Mouse (Mus musculus) kidney, adult 8-10 months (tissue): ENCODE measurements around the gene Arhgap29.

Source experiments
- DNase-seq, 2 experiments: peaks; one replicate each; pipeline ENCODE4 v3.0.0; 2022

The Arhgap29 gene

GRCm38 (mm10) chr3:122018421-122018820, 66.1 kb downstream of the Arhgap29 start:
- no peak for DNase-seq

- peak; percentile 36 to 39 for DNase-seq
These were observed 66.8 kb downstream of the Arhgap29 start for GRCm38 (mm10) chr3:122019159-122019558.

- DNase-seq: no peak
These were observed 68.8 kb downstream of the Arhgap29 start for GRCm38 (mm10) chr3:122021029-122021652.

GRCm38 (mm10) chr3:122022355-122022754, 70.0 kb downstream of the Arhgap29 start:
- no peak for DNase-seq

GRCm38 (mm10) chr3:122026676-122027075, 74.3 kb downstream of the Arhgap29 start:
- peak; percentile 29 to 52 for DNase-seq

- no peak for DNase-seq
These were observed 75.4 kb downstream of the Arhgap29 start for GRCm38 (mm10) chr3:122027776-122028175.

- DNase-seq: peak in 1 of 2 experiments; percentile 39
These were observed 81.0 kb downstream of the Arhgap29 start for GRCm38 (mm10) chr3:122033248-122033837.

- DNase-seq: peak; percentile 20 to 53
These were observed 81.9 kb downstream of the Arhgap29 start for GRCm38 (mm10) chr3:122034240-122034639.

- no peak for DNase-seq
These were observed 82.8 kb downstream of the Arhgap29 start for GRCm38 (mm10) chr3:122035092-122035491.

GRCm38 (mm10) chr3:122040522-122040921, 88.2 kb downstream of the Arhgap29 start:
- no peak for DNase-seq

GRCm38 (mm10) chr3:122043102-122043501, 90.8 kb downstream of the Arhgap29 start:
- DNase-seq: no peak

- no peak for DNase-seq
These were observed 91.6 kb downstream of the Arhgap29 start, which contains the start of gene Abca4 for GRCm38 (mm10) chr3:122043799-122044547. TSS of gene Abca4 (plus strand) at chr3:122044443.

- DNase-seq: peak in 1 of 2 experiments; percentile 52
These were observed 93.9 kb downstream of the Arhgap29 start for GRCm38 (mm10) chr3:122046187-122046620.

- peak; percentile 63 to 67 for DNase-seq
These were observed 95.1 kb downstream of the Arhgap29 start for GRCm38 (mm10) chr3:122047402-122047801.

- peak; percentile 72 to 76 for DNase-seq
These were observed 95.8 kb downstream of the Arhgap29 start for GRCm38 (mm10) chr3:122047921-122048861.

GRCm38 (mm10) chr3:122049158-122049557, 96.8 kb downstream of the Arhgap29 start:
- DNase-seq: no peak

GRCm38 (mm10) chr3:122058439-122059198, 106.3 kb downstream of the Arhgap29 start:
- DNase-seq: peak in 1 of 2 experiments; percentile 65

GRCm38 (mm10) chr3:122062586-122062985, 110.2 kb downstream of the Arhgap29 start:
- DNase-seq: no peak

- DNase-seq: peak in 1 of 2 experiments; percentile 48
These were observed 112.4 kb downstream of the Arhgap29 start for GRCm38 (mm10) chr3:122064556-122065410.
